Mouse (Mus musculus) forebrain, postnatal 0 days (tissue): ENCODE data around the gene Il3. TPM values are rescaled to one million over a fixed set of nuclear protein-coding genes. Genes with fewer than 3 reads are reported as not detected.
A peak's percentile ranks its signal among the peaks of the same experiment; 100 is the strongest.

Source experiments
- ATAC-seq: fragments of 200-750 bp; cut with Nextera tagmentation; 2 replicates; pipeline ENCODE4 v1.8.0; 2017; ENCODE audit warnings: mild to moderate bottlenecking, moderate library complexity
- DNase-seq: peaks from one replicate; pipeline ENCODE4 v3.0.0-alpha.2; 2015
- H3K27ac ChIP-seq: fragments of 300-500 bp; sonication (generic); 2 replicates; pipeline ENCODE4 v1.5.1; 2014; ENCODE audit warnings: low read depth, mild to moderate bottlenecking, antibody characterized with exemption, low read length, moderate library complexity, mixed read lengths
- H3K27me3 ChIP-seq: fragments of 300-500 bp; sonication (generic); 2 replicates; pipeline ENCODE4 v1.6.1; 2014; ENCODE audit warnings: mild to moderate bottlenecking, low read length, mixed read lengths; ENCODE audit not compliant: insufficient read depth
- H3K36me3 ChIP-seq: fragments of 300-500 bp; sonication (generic); 2 replicates; pipeline ENCODE4 v1.6.1; 2014; ENCODE audit warnings: mild to moderate bottlenecking, moderate library complexity; ENCODE audit not compliant: insufficient read depth
- H3K4me1 ChIP-seq: fragments of 300-500 bp; sonication (generic); 2 replicates; pipeline ENCODE4 v1.6.1; 2014; ENCODE audit warnings: antibody characterized with exemption; ENCODE audit not compliant: insufficient read depth
- H3K4me2 ChIP-seq: fragments of 300-500 bp; sonication (generic); 2 replicates; pipeline ENCODE4 v1.6.1; 2014; ENCODE audit warnings: low read depth, mild to moderate bottlenecking, moderate library complexity
- H3K4me3 ChIP-seq: fragments of 300-500 bp; sonication (generic); 2 replicates; pipeline ENCODE4 v1.5.1; 2014; ENCODE audit warnings: low read depth, low read length, mixed read lengths
- H3K9ac ChIP-seq: fragments of 300-500 bp; sonication (generic); 2 replicates; pipeline ENCODE4 v1.6.1; 2014; ENCODE audit warnings: mild to moderate bottlenecking
- H3K9me3 ChIP-seq: fragments of 300-500 bp; sonication (generic); 2 replicates; pipeline ENCODE4 v1.6.1; 2016; ENCODE audit warnings: low read length
- CTCF ChIP-seq: sonication (generic); IDR thresholded peaks from 2 replicates; pipeline ENCODE4 v1.5.1; 2016; ENCODE audit warnings: antibody characterized with exemption, control low read depth, low read depth
- WGBS: fragments of 180-500 bp; shearing (Covaris S2); extraction: QIAGEN DNeasy Blood & Tissue Kit; methylation state at CpG from one replicate; pipeline ENCODE4 v1.1.7; 2014; 5-methylcytosine and 5-hydroxymethylcytosine counted together
- polyA plus RNA-seq: library from polyadenylated mRNA; unstranded; fragments of >200 nt; fragmentation: Nextera tagmentation; extraction: Ambion mirVana; gene quantifications from 2 replicates; pipeline ENCODE4 v1.2.1, GENCODE M21; 2015
- total RNA-seq: library from RNA; depleted of rRNA; stranded (reverse); fragments of >200 nt; gene quantifications from 2 replicates; pipeline ENCODE4 v1.2.3, GENCODE M21; 2014

Gene Il3
- total and polyA plus RNA-seq, 2 experiments from 2014 or later: not detected

DNA sequence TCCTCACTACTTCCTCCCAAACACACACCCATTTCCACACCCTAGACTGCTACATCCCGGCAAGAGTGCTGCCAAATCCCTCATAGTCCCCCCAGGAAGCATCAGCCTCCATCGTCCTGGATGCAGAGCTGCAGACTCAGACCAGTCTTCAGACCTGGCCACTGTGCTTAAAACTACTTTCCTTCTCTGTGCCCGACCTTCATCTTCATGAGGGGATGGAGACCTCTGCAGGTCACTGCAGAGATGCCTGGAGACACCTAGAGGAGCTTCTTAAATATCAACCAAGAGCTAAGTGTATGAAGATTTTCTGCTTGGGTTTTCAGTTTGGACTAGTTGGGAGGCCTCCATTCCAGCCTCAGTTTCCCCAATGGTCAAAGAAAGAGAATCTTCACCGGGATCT lies 13.0 kb downstream of the Il3 start:
- TF ChIP-seq CTCF: peak; percentile 40
- Histone ChIP-seq H3K27ac (no peak overlapping the region), H3K9ac (no peak overlapping the region), H3K27me3 (no peaks in the 10 kb centered on the region), H3K4me2 (no peak overlapping the region), H3K9me3 (no peaks in the 10 kb centered on the region), H3K4me1 (no peaks in the 10 kb centered on the region), H3K36me3 (no peaks in the 10 kb centered on the region), H3K4me3 (no peak overlapping the region)
- WGBS: 66% methylated on average over 4 of the region's 4 CpGs
- no peak for DNase-seq
- ATAC-seq: no peak

DNA sequence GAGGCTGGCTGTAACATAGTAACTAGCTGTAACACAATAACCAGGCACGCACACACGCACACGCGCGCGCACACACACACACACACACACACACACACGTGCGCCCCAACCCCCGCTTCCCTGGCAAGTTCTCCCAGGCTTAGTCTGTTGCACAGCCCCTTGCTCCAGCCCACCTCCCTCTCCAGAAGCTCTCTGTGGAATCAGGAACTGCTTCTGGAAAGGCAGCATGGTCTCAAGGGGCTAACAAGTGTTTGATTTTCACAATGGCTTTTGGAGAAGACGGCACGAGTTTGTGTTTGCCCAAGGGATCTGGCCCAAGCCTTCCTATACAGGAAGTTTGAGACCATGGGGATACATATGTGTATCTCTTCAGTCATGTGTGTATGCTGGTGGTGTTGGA lies 16.5 kb downstream of the Il3 start:
- DNase-seq (no peak), ATAC-seq (no peak)
- Histone ChIP-seq H3K4me2 (no peak overlapping the region), H3K36me3 (no peaks in the 10 kb centered on the region), H3K27me3 (no peaks in the 10 kb centered on the region), H3K4me3 (no peak overlapping the region), H3K9ac (no peak overlapping the region), H3K9me3 (no peaks in the 10 kb centered on the region), H3K4me1 (no peaks in the 10 kb centered on the region), H3K27ac (no peak overlapping the region)
- no peak for TF ChIP-seq CTCF
- 95% methylated on average over 11 of the region's 11 CpGs for WGBS

DNA sequence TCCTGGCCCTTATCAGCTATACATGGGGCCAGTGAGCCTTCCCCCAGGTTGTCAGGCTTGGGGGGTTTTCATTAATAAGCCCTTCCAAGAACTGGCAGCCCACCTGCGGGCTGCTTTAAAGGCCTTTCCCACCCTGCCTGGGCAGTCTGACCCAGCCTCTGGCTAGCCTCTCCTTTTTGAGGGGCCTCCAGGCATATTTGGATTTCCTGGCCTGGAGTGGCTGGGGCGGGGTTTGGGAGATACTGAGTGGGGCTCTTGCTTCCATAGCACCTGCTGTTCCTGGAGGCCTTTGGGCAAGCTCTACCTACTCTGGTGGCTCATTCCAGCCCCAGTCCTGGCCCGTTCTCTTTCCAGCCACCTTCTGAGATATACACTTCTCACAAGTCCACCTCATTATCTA lies 17.3 kb downstream of the Il3 start:
- H3K9ac ChIP-seq: no peak overlapping the region
- no peak overlapping the region for H3K4me2 ChIP-seq
- 75% methylated on average over 3 of the region's 3 CpGs for WGBS
- TF ChIP-seq CTCF: no peak
- no peaks in the 10 kb centered on the region for H3K36me3 ChIP-seq
- no peaks in the 10 kb centered on the region for H3K27me3 ChIP-seq
- no peaks in the 10 kb centered on the region for H3K4me1 ChIP-seq
- no peaks in the 10 kb centered on the region for H3K9me3 ChIP-seq
- no peak overlapping the region for H3K27ac ChIP-seq
- DNase-seq (no peak), ATAC-seq (no peak)
- H3K4me3 ChIP-seq: no peak overlapping the region

DNA sequence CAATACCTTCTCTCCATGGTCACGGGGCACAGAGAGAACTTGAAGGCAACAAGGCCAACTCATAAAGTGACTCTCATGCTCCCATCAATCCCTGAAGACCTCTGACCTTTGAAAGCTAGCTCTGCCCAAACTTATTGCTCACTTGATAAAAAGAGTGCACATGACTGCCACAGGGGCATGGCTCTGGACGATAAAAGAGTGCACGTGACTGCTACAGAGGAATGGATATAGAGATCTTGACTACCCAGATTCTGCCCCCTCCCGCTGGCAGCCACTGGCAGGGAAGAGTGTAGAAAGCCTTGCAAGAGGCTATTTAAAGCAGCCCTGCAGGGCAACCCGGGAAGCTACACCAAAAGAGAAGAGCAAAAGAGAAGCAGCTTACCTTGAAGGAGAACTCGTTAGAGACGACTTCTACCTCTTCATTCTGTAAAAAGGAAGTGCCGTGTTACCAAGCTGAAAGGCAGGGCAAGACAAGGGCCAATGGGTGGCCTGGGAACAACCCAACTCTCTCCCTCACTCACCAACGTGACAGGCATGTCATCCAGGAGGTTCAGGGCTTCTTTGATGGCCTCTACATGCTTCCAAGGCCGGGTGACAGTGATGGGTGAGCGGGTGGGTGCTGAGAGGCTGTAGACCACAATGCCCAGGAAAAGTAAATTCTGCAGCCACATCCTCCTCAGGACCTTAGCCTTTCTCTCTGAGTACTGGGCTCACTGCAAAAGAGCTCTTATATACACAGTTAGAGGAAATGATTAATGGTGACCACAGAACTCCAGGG lies 17.9 kb downstream of the Il3 start, which contains the start of gene Csf2:
TSS of gene Csf2 (minus strand) at position 728 of the 778 bp plus-strand sequence.
- no peak for DNase-seq
- no peaks in the 10 kb centered on the region for H3K9me3 ChIP-seq
- H3K4me1 ChIP-seq: no peaks in the 10 kb centered on the region
- no peak within 1 kb of the TSS for H3K27ac ChIP-seq
- no peak within 1 kb of the TSS for H3K4me3 ChIP-seq
- H3K36me3 ChIP-seq: no peaks in the 10 kb centered on the region
- WGBS: 54% methylated on average over 11 of the region's 11 CpGs
- H3K9ac ChIP-seq: no peak within 1 kb of the TSS
- no peak for TF ChIP-seq CTCF
- no peaks in the 10 kb centered on the region for H3K27me3 ChIP-seq
- no peak for ATAC-seq
- H3K4me2 ChIP-seq: no peak within 1 kb of the TSS

DNA sequence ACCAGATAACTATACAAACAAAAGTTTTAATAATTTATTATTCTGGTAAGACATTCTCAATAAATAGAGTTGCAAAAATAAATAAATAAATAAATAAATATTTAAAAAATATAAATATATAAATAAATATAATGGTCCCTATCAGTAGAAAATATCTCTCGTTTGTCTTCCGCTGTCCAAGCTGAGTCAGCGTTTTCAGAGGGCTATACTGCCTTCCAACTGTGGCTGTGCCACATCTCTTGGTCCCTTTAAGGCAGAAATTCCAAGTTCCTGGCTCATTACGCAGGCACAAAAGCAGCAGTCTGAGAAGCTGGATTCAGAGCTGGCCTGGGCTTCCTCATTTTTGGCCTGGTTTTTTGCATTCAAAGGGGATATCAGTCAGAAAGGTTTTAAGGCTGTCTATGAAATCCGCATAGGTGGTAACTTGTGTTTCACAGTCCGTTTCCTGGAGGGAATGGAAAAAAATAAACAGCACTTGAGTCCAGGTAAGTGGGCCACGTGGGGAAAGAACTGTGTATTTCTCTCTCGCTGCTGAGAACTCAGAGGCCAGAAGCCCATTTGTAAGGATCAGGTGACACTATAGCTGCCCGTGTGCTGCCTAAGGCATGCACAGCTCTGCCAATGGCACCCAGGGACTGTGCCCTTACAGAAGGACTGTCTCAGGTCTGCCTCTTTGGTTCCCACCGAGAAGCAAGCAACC lies 19.7 kb downstream of the Il3 start:
- Histone ChIP-seq H3K27ac (no peak overlapping the region), H3K4me2 (no peak overlapping the region), H3K27me3 (no peaks in the 10 kb centered on the region), H3K9me3 (no peaks in the 10 kb centered on the region), H3K4me1 (no peaks in the 10 kb centered on the region), H3K4me3 (no peak overlapping the region), H3K36me3 (no peaks in the 10 kb centered on the region), H3K9ac (no peak overlapping the region)
- WGBS: 66% methylated on average over 10 of the region's 10 CpGs
- no peak for TF ChIP-seq CTCF
- DNase-seq: no peak
- ATAC-seq: no peak

DNA sequence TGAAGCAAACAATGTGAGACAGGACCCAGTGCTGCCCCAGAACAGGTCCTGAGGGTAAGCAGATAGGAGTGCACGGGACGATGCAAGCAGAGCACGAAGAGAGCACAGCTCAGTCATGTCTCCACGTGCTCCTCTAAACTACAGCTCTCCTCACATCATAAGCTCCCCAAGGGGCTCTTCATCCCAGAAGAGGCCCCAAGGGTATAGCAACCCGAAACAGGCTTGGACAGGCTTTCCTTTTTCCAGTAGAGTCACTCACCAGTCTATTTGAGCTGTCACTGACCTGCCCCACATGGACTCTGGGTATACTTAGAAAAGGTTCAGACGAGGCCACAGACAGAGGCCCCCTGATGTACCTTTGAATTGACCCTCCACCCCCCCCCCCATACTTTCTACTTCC lies 22.6 kb downstream of the Il3 start:
- Histone ChIP-seq H3K9ac (no peak overlapping the region), H3K27ac (no peak overlapping the region), H3K36me3 (no peaks in the 10 kb centered on the region), H3K9me3 (no peaks in the 10 kb centered on the region), H3K4me2 (no peak overlapping the region), H3K4me3 (no peak overlapping the region), H3K27me3 (no peaks in the 10 kb centered on the region), H3K4me1 (no peaks in the 10 kb centered on the region)
- 73% methylated on average over 6 of the region's 6 CpGs for WGBS
- ATAC-seq (no peak), DNase-seq (no peak)
- TF ChIP-seq CTCF: no peak

DNA sequence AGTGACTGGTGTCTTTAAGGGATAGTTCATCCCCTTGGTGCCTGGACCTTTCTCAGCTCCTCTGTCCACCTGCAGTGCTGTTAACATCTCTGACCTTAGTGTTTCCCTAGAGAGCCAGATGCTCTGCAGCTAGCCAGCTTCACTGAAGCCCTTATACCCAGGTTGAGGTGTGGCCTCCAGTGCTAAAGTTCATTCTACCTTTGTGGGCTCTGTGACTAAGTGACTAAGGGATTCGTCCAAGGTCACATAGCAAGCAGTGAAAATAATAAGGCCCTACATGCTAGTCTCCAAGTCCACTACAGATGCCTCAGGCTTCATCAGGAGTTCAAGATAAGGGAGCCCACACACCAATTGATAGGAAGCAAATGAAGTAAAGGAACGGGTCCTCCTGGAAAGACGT lies 24.6 kb downstream of the Il3 start:
- no peak overlapping the region for H3K4me3 ChIP-seq
- no peak overlapping the region for H3K27ac ChIP-seq
- no peak for TF ChIP-seq CTCF
- H3K4me1 ChIP-seq: no peaks in the 10 kb centered on the region
- ATAC-seq: no peak
- H3K27me3 ChIP-seq: no peaks in the 10 kb centered on the region
- no peak overlapping the region for H3K4me2 ChIP-seq
- DNase-seq: no peak
- H3K36me3 ChIP-seq: no peaks in the 10 kb centered on the region
- H3K9ac ChIP-seq: no peak overlapping the region
- no peaks in the 10 kb centered on the region for H3K9me3 ChIP-seq
- 94% methylated on average over 3 of the region's 3 CpGs for WGBS
